Mouse (Mus musculus): ENCODE data around the gene Mylk3. TPM values are rescaled to one million over a fixed set of nuclear protein-coding genes. Genes with fewer than 3 reads are reported as not detected.
A peak's percentile ranks its signal among the peaks of the same experiment; 100 is the strongest.

Gene Mylk3
- polyA plus RNA-seq, 1 experiment = 4.2 TPM

DNA sequence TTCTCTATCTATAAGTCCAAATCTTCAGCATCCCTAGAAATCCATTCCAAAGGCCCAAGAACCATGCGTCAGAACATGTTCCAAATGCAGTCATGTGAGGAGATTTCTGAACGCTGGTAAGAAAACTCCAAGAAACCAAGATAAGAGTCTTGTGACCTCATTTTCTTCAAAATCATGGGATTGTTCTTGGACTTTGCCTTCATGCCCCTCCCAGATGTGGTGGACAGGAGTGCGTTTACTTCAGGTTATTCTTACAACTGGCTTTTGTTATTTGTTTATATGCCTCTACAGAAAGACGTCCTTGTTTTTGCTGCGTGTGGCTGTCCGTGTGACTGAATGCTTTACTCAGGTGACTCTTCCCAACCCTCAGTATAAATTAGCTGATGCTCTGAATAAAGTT, 7.1 kb upstream of the Mylk3 start:
- 0 out of 2 replicates have a peak, but pooled peaks cover 4% of the 10 kb centered on the region for H3K9me3 ChIP-seq
- peaks cover 16% of the 10 kb centered on the region for H3K36me3 ChIP-seq (replicated peaks; ENCODE audit: low read length)
- TF ChIP-seq GATA1 (IDR thresholded peaks at IDR 0.05; ENCODE audit: borderline replicate concordance, low read length) (no peak), FLI1 (IDR thresholded peaks at IDR 0.05; ENCODE audit: low read length) (no peak)
- peaks cover 38% of the 10 kb centered on the region for H3K4me1 ChIP-seq
- no peak overlapping the region for H3K4me3 ChIP-seq (replicated peaks)
- no peaks in the 10 kb centered on the region for H3K27me3 ChIP-seq (replicated peaks)

GRCm38 (mm10) chr8:85391438-85391837, 5.3 kb upstream of the Mylk3 start:
- TF ChIP-seq FLI1 (IDR thresholded peaks at IDR 0.05; ENCODE audit: low read length) = no peak
- TF ChIP-seq GATA1 (IDR thresholded peaks at IDR 0.05; ENCODE audit: borderline replicate concordance, low read length) = no peak
- Histone ChIP-seq H3K27me3 (replicated peaks) (no peaks in the 10 kb centered on the region), H3K4me3 (replicated peaks) (no peak overlapping the region), H3K36me3 (replicated peaks; ENCODE audit: low read length) (peaks cover 16% of the 10 kb centered on the region), H3K9me3 (0 out of 2 replicates have a peak, but pooled peaks cover 4% of the 10 kb centered on the region), H3K4me1 (peaks cover 22% of the 10 kb centered on the region)

DNA sequence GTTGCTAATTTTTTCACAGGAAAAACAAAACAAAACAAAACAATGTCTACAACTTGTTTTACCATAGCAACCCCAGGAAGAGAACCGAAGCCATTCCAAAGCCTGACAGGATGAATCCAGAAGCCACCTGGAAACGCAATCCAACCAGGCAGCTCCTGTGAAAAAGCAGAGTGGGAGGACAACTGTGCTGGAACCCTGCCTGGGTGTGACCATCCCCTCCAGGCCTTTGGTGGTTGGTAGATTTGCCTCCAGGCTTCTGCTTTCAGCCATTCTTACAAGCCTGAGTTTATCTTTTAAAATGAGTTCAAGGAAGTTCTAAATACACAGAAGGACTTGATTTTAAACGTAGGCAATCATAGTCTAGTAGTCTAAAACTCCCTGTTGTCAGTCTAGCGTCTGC, 4.2 kb downstream of the Mylk3 start:
- TF ChIP-seq GATA1 (IDR thresholded peaks at IDR 0.05; ENCODE audit: borderline replicate concordance, low read length) = no peak
- peaks cover 64% of the 10 kb centered on the region for H3K4me1 ChIP-seq
- H3K4me3 ChIP-seq (replicated peaks) = no peak overlapping the region

DNA sequence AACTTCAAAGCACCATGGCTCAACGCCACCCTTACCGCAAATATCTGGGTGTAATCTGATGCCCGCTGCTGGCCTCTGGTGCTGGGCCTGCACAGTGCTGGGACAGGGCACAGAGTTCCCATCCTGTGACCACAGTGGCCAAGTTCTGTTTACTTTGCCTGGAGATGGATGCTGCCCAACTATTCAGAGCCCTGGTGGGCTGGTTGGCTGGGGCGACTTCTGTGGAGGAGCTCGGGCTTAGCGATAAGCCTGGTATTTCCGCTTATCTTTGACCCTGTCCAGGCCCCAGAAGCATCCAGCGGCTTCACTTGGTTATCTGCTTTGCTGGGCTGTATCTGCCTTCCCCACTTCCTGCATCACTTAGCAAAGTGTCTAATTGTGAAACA, 5.3 kb downstream of the Mylk3 start:
- H3K36me3 ChIP-seq (replicated peaks; ENCODE audit: low read length) = no peaks in the 10 kb centered on the region
- no peaks in the 10 kb centered on the region for H3K9me3 ChIP-seq
- H3K4me1 ChIP-seq = peaks cover 69% of the 10 kb centered on the region
- H3K4me3 ChIP-seq (replicated peaks) = peak overlapping the region; percentile 82
- H3K27me3 ChIP-seq (replicated peaks) = no peaks in the 10 kb centered on the region
- TF ChIP-seq GATA1 (IDR thresholded peaks at IDR 0.05; ENCODE audit: borderline replicate concordance, low read length) = no peak; the same call in 2 of the 3 replicates
- no peak for TF ChIP-seq FLI1 (IDR thresholded peaks at IDR 0.05; ENCODE audit: low read length)

More for the DNA sequence above, 4.2 kb downstream of the Mylk3 start:
- Histone ChIP-seq H3K27me3 (replicated peaks) (no peaks in the 10 kb centered on the region), H3K36me3 (replicated peaks; ENCODE audit: low read length) (no peaks in the 10 kb centered on the region), H3K9me3 (no peaks in the 10 kb centered on the region)

DNA sequence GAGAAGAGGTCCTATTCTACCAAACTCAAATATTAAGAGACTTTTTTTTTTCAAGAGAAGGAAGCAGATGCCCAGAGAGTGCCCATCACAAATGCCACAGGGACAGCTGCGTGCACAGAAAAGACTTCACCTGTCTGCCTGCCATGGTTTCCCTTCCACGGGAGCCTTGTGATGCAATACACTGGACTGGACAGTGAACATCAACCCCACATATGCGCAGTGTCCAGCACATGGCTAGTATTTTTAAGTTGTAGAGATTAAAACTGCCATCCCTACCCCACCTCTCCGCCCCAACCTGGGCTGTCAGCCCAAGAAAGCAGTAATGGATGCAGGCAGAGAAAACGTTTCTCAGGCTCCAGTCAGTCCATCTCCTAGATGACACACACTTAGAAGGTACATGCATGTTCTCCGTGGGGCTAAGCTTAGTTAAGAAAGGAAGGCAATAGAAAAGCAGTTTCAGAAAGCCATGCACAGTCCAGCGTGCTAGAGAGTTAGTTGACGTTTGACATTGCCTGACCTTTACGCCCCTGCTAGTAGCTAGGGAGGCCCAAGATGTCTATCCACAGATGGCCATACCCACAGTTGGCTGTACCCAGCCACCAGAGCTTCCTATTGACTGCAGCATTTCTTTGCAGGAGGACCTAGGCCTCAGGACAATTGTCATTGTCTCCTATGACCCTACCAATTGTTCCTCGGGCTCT, 5.9 kb downstream of the Mylk3 start:
- no peak for TF ChIP-seq GATA1 (IDR thresholded peaks at IDR 0.05; ENCODE audit: borderline replicate concordance, low read length)
- no peak for TF ChIP-seq FLI1 (IDR thresholded peaks at IDR 0.05; ENCODE audit: low read length)
- Histone ChIP-seq H3K27me3 (replicated peaks) (no peaks in the 10 kb centered on the region), H3K4me1 (peaks cover 69% of the 10 kb centered on the region), H3K9me3 (no peaks in the 10 kb centered on the region), H3K4me3 (replicated peaks) (peak overlapping the region; percentile 82), H3K36me3 (replicated peaks; ENCODE audit: low read length) (no peaks in the 10 kb centered on the region)

- Histone ChIP-seq H3K4me1 (peaks cover 66% of the 10 kb centered on the region), H3K4me3 (replicated peaks) (peak overlapping the region; percentile 3), H3K36me3 (replicated peaks; ENCODE audit: low read length) (no peaks in the 10 kb centered on the region)
Observed at GRCm38 (mm10) chr8:85379142-85379781, 6.9 kb downstream of the Mylk3 start.

DNA sequence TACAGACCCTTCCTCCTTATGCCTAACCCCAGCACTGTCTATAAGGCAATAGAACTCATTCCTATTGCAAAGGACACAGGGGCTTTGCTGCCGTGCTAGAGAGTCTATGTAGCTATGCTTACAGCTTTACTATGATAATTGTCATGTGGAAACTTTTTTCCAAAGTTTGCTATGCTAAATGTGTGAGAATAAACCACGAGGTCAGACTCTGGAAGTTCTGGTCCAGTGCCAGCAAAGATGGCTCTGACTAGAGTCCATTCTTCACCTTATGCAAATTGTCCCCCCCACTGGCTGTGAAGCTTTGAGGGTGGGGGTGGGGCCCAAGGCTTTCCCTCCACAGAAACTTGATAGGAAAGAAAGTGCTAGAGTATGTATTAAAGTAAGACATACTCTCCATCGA, 9.6 kb downstream of the Mylk3 start:
- H3K36me3 ChIP-seq (replicated peaks; ENCODE audit: low read length) = no peaks in the 10 kb centered on the region
- H3K4me1 ChIP-seq = peaks cover 60% of the 10 kb centered on the region
- no peaks in the 10 kb centered on the region for H3K27me3 ChIP-seq (replicated peaks)
- TF ChIP-seq FLI1 (IDR thresholded peaks at IDR 0.05; ENCODE audit: low read length) (no peak), GATA1 (IDR thresholded peaks at IDR 0.05; ENCODE audit: borderline replicate concordance, low read length) (no peak)
- no peaks in the 10 kb centered on the region for H3K9me3 ChIP-seq
- H3K4me3 ChIP-seq (replicated peaks) = no peak overlapping the region

More at GRCm38 (mm10) chr8:85379142-85379781, 6.9 kb downstream of the Mylk3 start:
- Histone ChIP-seq H3K27me3 (replicated peaks) (no peaks in the 10 kb centered on the region), H3K9me3 (no peaks in the 10 kb centered on the region)
- TF ChIP-seq FLI1 (IDR thresholded peaks at IDR 0.05; ENCODE audit: low read length) (no peak), GATA1 (IDR thresholded peaks at IDR 0.05; ENCODE audit: borderline replicate concordance, low read length) (no peak)

GRCm38 (mm10) chr8:85374286-85374685, 11.9 kb downstream of the Mylk3 start:
- Histone ChIP-seq H3K27me3 (replicated peaks) (no peaks in the 10 kb centered on the region), H3K4me1 (peaks cover 37% of the 10 kb centered on the region), H3K4me3 (replicated peaks) (no peak overlapping the region), H3K36me3 (replicated peaks; ENCODE audit: low read length) (no peaks in the 10 kb centered on the region), H3K9me3 (no peaks in the 10 kb centered on the region)
- TF ChIP-seq GATA1 (IDR thresholded peaks at IDR 0.05; ENCODE audit: borderline replicate concordance, low read length) (no peak), FLI1 (IDR thresholded peaks at IDR 0.05; ENCODE audit: low read length) (no peak)

- no peak for TF ChIP-seq GATA1 (IDR thresholded peaks at IDR 0.05; ENCODE audit: borderline replicate concordance, low read length)
- no peak for TF ChIP-seq FLI1 (IDR thresholded peaks at IDR 0.05; ENCODE audit: low read length)
- no peak overlapping the region for H3K4me3 ChIP-seq (replicated peaks)
- H3K36me3 ChIP-seq (replicated peaks; ENCODE audit: low read length) = no peaks in the 10 kb centered on the region
- H3K9me3 ChIP-seq = no peaks in the 10 kb centered on the region
- H3K27me3 ChIP-seq (replicated peaks) = no peaks in the 10 kb centered on the region
- H3K4me1 ChIP-seq = peaks cover 30% of the 10 kb centered on the region
Observed at GRCm38 (mm10) chr8:85373435-85374039, 12.6 kb downstream of the Mylk3 start.

- H3K36me3 ChIP-seq (replicated peaks; ENCODE audit: low read length) = no peaks in the 10 kb centered on the region
- H3K4me3 ChIP-seq (replicated peaks) = no peak overlapping the region
- peaks cover 24% of the 10 kb centered on the region for H3K4me1 ChIP-seq
- TF ChIP-seq FLI1 (IDR thresholded peaks at IDR 0.05; ENCODE audit: low read length) (no peak), GATA1 (IDR thresholded peaks at IDR 0.05; ENCODE audit: borderline replicate concordance, low read length) (no peak)
- no peaks in the 10 kb centered on the region for H3K9me3 ChIP-seq
- no peaks in the 10 kb centered on the region for H3K27me3 ChIP-seq (replicated peaks)
Observed at GRCm38 (mm10) chr8:85372465-85372839, 13.7 kb downstream of the Mylk3 start.
